Mouse (Mus musculus): ENCODE results near the gene Prom2. TPM values are rescaled to one million over a fixed set of nuclear protein-coding genes. Genes with fewer than 3 reads are reported as not detected.

Prom2 gene
- polyA plus RNA-seq, 1 experiment from 2014 or later = 0.19 TPM

- peaks cover 29% of the 10 kb centered on the region for H3K4me1 ChIP-seq
- H3K36me3 ChIP-seq = no peaks in the 10 kb centered on the region
- no peak overlapping the region for H3K4me2 ChIP-seq
- ATAC-seq (ENCODE audit: extremely low read depth, insufficient number of reproducible peaks, low FRiP score, low TSS enrichment) = no peak
- no peak overlapping the region for H3K27ac ChIP-seq (replicated peaks)
- 70% methylated on average over 10 of the region's 10 CpGs for WGBS
- no peak overlapping the region for H3K9ac ChIP-seq
- no peaks in the 10 kb centered on the region for H3K9me3 ChIP-seq
- no peak overlapping the region for H3K4me3 ChIP-seq
- H3K27me3 ChIP-seq (replicated peaks) = peaks cover 71% of the 10 kb centered on the region
Measured at GRCm38 (mm10) chr2:127479763-127480162, 61.5 kb downstream of the Prom2 start.

- peaks cover 65% of the 10 kb centered on the region for H3K27me3 ChIP-seq (replicated peaks)
- WGBS = 60% methylated on average over 4 of the region's 4 CpGs
Measured at GRCm38 (mm10) chr2:127479210-127479609, 62.1 kb downstream of the Prom2 start.

More at GRCm38 (mm10) chr2:127479210-127479609, 62.1 kb downstream of the Prom2 start:
- H3K36me3 ChIP-seq = no peaks in the 10 kb centered on the region
- H3K9me3 ChIP-seq = no peaks in the 10 kb centered on the region
- no peak overlapping the region for H3K4me2 ChIP-seq
- ATAC-seq (ENCODE audit: extremely low read depth, insufficient number of reproducible peaks, low FRiP score, low TSS enrichment) = no peak
- H3K4me1 ChIP-seq = peaks cover 25% of the 10 kb centered on the region
- no peak overlapping the region for H3K27ac ChIP-seq (replicated peaks)
- no peak overlapping the region for H3K4me3 ChIP-seq
- no peak overlapping the region for H3K9ac ChIP-seq

Other genes with a start within 250 kb of the Prom2 start
- gene Dusp2, start 205.3 kb downstream of the Prom2 start, polyA plus RNA-seq (2015; fragmentation: Nextera tagmentation; extraction: Ambion mirVana) = 13.5 and 15.9 TPM in 2 replicates
- gene Astl, start 202.8 kb downstream of the Prom2 start, polyA plus RNA-seq (2015; fragmentation: Nextera tagmentation; extraction: Ambion mirVana) = not detected in 2 replicates
- gene Adra2b, start 178.3 kb downstream of the Prom2 start, polyA plus RNA-seq (2015; fragmentation: Nextera tagmentation; extraction: Ambion mirVana) = 1.6 and 1.8 TPM in 2 replicates
- 0.41 and 0.45 TPM in 2 replicates for gene Gpat2, start 116.3 kb downstream of the Prom2 start, polyA plus RNA-seq (2015; fragmentation: Nextera tagmentation; extraction: Ambion mirVana)
- 27.4 and 30.5 TPM in 2 replicates for gene Fahd2a, start 96.9 kb downstream of the Prom2 start, polyA plus RNA-seq (2015; fragmentation: Nextera tagmentation; extraction: Ambion mirVana)
- 0.93 and 1.4 TPM in 2 replicates for gene Kcnip3, start 19.4 kb downstream of the Prom2 start, polyA plus RNA-seq (2015; fragmentation: Nextera tagmentation; extraction: Ambion mirVana)
- 1.8 and 2.5 TPM in 2 replicates for gene Zfp661, start 45.6 kb upstream of the Prom2 start, polyA plus RNA-seq (2015; fragmentation: Nextera tagmentation; extraction: Ambion mirVana)
- gene Mrps5, start 45.8 kb upstream of the Prom2 start, polyA plus RNA-seq (2015; fragmentation: Nextera tagmentation; extraction: Ambion mirVana) = 123 and 136 TPM in 2 replicates
- 1.6 and 2.0 TPM in 2 replicates for gene Mal, start 115.2 kb upstream of the Prom2 start, polyA plus RNA-seq (2015; fragmentation: Nextera tagmentation; extraction: Ambion mirVana)
- gene Mall, start 188.5 kb upstream of the Prom2 start, polyA plus RNA-seq (2015; fragmentation: Nextera tagmentation; extraction: Ambion mirVana) = 5.4 and 5.9 TPM in 2 replicates
- gene Nphp1, start 247.4 kb upstream of the Prom2 start, polyA plus RNA-seq (2015; fragmentation: Nextera tagmentation; extraction: Ambion mirVana) = 14.9 and 16.4 TPM in 2 replicates

Measured in heart, embryonic 13.5 days (tissue).